Mouse (Mus musculus) cerebellum, adult 9-11 months (tissue): ENCODE results near the gene Gm14744.
"Not testable (repeated sequence)": the region's sequence is repeated elsewhere in the genome, so short reads cannot be mapped to it uniquely, and the experiment has no call there.

ENCODE experiments used
- DNase-seq: peaks from one replicate; pipeline ENCODE4 v3.0.0; 2022

Gene Gm14744

GRCm38 (mm10) chrX:77864458-77864857 is at the start of gene Gm14744:
Gene Gm14744, plus strand, starts transcription at chrX:77864758.
- DNase-seq: not testable (repeated sequence)

DNA sequence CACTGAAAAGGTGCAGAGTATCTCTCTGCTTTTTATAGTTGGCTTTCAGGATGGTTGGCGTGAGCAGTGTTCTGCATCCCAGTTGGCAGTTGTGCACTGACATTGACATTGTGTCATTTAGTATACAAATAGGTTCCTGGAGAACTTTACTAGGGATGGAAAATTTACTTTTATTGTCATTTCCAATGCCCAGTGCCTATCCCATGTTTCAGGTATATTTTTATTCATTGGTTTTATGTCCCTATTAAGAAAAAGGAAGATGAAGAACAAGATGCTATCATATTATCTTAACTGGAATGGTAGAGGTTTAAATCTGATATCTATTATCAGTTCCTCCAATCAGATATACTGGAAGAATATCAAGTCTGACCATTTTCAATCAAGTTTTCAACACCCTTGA is 11.0 kb upstream of the Gm14744 start, which contains the start of gene Pbsn:
TSS of gene Pbsn (minus strand) at position 101 of the 400 bp plus-strand sequence.
- no peak for DNase-seq

DNA sequence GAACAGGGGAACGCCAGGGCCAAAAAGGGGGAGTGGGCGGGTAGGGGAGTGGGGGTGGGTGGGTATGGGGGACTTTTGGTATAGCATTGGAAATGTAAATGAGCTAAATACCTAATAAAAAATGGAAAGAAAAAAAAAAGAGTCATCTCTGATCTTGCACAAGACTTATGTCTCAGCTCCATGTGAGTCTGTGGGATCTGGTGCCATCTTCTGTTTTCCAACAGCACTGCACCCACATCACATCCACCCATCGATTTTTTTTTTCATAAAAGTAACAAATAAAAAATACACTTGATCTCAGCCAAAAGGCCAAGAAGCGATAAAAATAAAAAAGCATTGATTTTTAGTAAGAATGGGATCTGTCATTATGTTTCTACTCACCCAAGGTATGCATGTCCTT is 15.5 kb downstream of the Gm14744 start:
- not testable (repeated sequence) for DNase-seq
